Mouse (Mus musculus): ENCODE data around the gene Cfi. TPM values are rescaled to one million over a fixed set of nuclear protein-coding genes. Genes with fewer than 3 reads are reported as not detected.

Gene Cfi
- total RNA-seq, 1 experiment from 2014 or later, result 67.6 TPM

DNA sequence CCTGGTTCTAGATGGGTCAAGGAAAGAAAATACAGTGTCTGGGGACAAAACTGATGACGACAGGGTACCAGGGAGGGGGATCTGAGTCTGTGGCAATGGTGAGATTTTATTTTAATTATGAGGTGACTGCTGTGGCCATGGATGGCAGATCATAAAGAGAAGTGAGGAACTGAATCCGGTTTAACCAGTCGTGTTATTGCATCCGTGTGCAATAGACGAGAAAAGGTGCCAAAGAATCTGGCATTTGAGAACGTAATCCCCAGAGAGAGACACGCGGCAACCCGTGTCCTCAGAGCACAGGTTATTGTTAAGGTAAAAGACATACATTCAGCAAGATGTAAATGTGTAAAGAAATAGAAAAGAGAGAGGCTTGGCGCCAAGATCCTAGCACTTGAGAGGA, 41.6 kb downstream of the Cfi start:
- DNase-seq, result no peak

- peak; percentile 97 for DNase-seq
Observed at GRCm38 (mm10) chr3:129878405-129879021, 42.8 kb downstream of the Cfi start, which contains the start of gene Pla2g12a. Gene Pla2g12a (plus strand): TSS chr3:129878606.

DNA sequence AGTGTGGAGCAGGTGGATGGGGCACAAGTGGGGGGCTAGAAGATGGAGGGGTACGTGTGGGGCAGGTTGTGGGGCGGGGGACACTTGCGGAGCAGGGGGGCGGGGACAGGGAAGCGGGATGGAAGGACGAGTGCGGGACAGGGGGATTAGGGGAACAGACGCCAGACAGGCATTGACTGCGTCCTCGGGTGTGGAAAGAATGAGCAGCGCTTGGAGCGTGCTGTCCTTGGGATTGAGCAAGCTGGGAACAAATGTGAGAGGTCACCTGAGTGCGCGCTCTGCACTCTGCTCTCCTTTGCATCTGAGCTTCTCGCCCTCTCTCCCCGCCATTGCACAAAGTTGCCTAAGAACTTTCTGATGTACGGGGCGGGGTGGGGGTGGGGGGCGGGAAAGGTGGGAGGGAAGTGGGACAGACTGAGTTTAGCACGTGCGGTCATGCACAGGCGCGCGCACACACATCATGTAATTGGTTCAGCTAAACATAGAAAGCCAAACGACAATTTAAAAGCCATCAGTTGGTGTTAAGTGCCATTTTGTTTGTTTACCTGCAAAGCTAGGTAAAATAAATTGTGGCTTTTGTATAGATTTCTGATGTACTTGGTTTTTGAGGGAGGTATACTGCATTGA, 43.6 kb downstream of the Cfi start:
- DNase-seq, result peak; percentile 77

DNA sequence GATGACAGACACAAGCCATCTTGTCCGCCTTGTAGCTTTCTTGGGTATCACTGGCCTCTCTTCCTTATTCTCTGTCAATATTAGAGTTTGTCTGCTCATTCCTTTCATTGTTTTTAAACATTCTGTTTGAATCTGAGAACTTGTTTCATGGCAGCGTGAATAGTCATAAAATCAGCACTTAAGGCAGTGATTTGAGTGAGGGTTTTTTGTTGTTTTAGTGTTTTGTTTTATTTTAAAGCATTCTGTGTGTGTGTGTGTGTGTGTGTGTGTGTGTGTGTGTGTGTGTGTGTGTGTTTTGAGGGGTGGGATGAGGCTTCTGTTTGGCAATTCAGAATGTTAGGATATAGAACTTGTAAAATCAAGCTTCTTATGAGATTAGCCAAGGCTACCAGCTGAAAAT, 44.2 kb downstream of the Cfi start:
- DNase-seq, result no peak

- no peak for DNase-seq
Observed at GRCm38 (mm10) chr3:129880925-129881593, 45.4 kb downstream of the Cfi start.

- no peak for DNase-seq
Observed at GRCm38 (mm10) chr3:129885577-129885976, 49.9 kb downstream of the Cfi start.

DNA sequence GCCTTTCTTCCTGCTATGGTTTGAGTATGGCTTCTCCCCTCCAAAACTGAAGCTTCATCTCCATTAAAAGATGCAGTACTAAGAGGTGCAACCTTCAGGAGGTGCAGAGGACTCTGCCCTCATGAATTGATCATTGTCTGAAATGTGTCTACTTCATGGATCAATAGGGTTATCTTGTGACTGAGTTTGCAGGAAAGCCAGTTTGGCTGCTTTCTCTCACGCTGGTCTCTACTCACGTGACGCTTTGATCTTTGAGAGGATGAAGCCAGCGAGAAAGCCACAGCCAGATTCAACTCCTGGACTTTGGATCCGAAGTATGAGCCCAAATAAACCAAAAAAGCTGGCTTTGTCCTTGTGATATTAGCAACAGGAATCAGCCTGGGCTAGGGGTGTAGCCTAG, 50.7 kb downstream of the Cfi start:
- DNase-seq, result no peak

- DNase-seq, result no peak
Observed at GRCm38 (mm10) chr3:129887779-129888517, 52.3 kb downstream of the Cfi start.

GRCm38 (mm10) chr3:129892003-129892402, 56.3 kb downstream of the Cfi start:
- DNase-seq, result no peak

DNA sequence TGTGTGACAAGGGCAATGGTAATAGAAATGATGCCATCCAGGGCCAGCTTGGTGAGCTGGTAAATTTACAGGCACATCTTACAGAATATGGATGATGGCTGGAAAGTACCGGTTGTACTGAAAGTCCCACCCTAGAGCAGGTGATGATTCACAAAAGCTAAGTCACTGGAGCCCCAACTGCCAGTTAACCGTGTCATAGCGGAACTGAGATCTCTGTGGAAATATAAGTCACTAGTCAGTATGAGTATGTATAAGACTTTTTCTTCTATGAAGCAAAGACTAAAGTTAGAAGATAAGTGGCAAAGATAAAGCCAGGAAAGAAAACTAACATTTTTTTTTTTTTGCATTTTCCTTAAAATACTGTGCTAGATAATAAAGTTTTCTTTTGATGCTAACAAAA, 57.5 kb downstream of the Cfi start:
- DNase-seq, result no peak

DNA sequence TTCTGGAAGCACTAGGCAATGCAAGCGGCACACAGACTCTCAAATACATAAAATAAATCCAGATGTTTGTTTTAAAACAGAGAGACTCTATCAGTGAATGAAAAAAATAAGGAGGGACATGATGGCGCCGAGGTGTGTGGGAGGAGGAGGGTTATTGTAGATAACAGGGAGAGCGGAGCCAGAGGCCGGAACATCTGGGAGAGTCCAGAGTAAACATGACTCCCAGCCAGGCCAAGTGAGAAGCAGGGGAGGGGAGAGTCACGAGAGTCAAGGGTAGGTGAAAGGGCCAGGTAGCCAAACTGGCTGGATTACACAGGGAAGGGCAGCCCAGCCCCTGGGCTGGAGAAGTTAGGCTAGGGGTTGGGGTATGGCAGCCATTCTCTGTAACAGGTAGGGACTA, 60.9 kb downstream of the Cfi start:
- DNase-seq, result no peak

DNA sequence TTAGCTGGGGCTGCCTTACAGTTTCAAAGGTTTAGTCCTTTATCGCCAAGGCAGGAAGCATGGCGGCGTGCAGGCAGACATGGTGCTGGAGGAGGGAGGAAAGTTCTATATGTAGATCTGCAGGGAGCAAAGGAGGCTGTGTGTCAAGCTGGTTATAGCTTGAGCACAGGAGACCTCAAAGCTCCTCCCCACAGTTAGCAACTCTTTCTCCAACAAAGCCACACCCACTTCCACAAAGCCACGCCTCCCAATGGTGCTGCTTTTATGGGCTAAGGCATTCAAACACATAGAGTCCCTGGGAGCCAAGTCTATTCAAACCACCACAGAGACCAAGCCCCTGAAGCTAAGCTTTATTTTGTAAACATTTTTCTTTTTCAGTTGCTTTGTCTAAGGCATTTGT, 63.2 kb downstream of the Cfi start:
- no peak for DNase-seq

DNA sequence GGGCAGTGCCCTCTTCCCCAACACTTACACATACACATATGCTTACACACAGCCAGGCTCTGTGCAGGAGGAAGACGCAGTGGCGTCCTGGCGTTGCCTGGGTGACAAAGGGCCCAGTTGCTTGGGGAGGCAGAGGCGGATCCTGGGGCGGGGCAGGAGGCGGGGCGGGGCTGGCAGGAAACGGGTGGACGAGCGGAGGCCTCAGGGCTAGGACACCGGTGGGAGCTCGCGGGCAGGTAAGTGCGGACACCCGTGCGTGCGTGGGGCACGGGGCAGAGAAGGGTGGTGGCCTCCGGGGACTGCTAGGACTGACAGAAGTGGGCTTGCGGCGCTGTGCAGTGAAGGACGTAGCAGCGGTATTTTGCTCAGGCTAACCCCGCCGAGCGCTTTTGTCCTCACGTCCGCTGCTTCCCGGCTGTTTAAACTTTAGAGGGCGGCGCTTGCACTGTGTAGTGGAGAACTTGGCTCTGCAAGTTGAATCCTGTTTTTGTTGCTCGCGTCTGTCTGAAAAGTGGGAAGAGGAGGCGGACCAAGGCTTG, 65.7 kb downstream of the Cfi start, which contains the start of gene Casp6:
Gene Casp6, plus strand, starts transcription at position 155 of the 539 bp plus-strand sequence.
- DNase-seq, result peak; percentile 94

GRCm38 (mm10) chr3:129903369-129903768, 67.7 kb downstream of the Cfi start:
- DNase-seq, result no peak

DNA sequence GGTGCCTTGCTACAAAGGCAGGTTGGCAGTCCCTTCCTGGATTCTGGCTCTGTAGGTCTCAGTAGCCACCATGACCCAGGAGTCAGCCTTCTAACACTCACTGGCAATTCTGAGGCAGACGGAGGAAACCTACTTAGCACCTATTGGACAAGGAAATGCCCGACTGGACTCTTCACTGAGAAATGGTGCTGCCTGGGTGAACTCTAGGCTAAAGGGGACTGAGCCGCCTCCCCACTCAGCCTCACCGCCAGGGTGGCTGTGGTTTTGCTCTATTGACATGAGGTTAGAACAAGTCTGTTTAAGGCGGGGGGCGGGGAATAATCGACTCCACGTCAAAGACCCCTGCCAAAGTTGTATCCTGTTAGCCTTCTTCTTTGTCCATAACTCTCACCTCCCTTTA, 68.2 kb downstream of the Cfi start:
- no peak for DNase-seq

GRCm38 (mm10) chr3:129904381-129905132, 68.9 kb downstream of the Cfi start:
- peak; percentile 23 for DNase-seq

- DNase-seq, result no peak
Observed at GRCm38 (mm10) chr3:129912025-129912424, 76.3 kb downstream of the Cfi start.

DNA sequence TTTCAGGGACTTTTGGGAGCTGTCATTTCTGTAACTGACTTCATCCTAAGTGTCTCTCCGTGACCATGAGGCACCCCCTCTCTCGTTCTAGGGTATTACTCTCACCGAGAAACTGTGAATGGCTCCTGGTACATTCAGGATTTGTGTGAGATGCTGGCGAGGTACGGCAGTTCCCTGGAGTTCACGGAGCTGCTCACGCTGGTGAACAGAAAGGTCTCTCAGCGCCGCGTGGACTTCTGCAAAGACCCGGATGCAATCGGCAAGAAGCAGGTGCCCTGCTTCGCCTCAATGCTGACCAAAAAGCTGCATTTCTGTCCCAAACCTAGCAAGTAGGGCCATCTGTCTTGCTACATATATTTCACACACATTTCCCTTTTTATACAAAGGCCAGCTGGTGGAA, 77.6 kb downstream of the Cfi start:
- no peak for DNase-seq

DNA sequence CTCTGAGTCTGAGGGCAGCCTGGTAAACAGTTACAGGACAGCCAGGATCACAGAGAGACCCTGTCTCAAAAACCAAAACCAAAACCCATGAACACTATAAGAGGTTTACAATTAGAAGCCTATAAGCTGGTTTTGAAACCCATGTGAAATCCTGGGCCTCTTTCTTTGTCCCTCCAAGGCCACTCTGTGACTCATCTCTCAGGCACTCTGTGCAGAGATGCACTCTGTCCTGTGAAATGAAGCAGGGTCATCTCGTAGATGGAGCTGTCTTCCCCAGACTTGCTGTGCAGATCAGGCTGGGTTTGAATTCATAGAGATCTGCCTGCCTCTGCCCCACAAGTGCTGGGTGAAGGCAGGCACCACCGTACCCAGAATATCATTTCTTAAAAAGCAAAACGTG, 81.7 kb downstream of the Cfi start:
- DNase-seq, result peak; percentile 35

- peak; percentile 80 for DNase-seq
Observed at GRCm38 (mm10) chr3:129918434-129918833, 82.8 kb downstream of the Cfi start.

GRCm38 (mm10) chr3:129923581-129923980, 87.9 kb downstream of the Cfi start:
- no peak for DNase-seq

Measured in adrenal gland, postnatal 14 days (tissue).